Mouse (Mus musculus): ENCODE results near the gene Jpt1. TPM values are rescaled to one million over a fixed set of nuclear protein-coding genes. Genes with fewer than 3 reads are reported as not detected.
A peak's percentile ranks its signal among the peaks of the same experiment; 100 is the strongest.
"Not testable (repeated sequence)": the region's sequence is repeated elsewhere in the genome, so short reads cannot be mapped to it uniquely, and the experiment has no call there.

Gene Jpt1
- polyA plus RNA-seq, 1 experiment from 2014 or later = 435 TPM

GRCm38 (mm10) chr11:115485155-115485554 is 29.0 kb downstream of the Jpt1 start:
- no peak for DNase-seq (ENCODE audit: low spot score)
- H3K4me2 ChIP-seq = no peak overlapping the region
- H3K4me1 ChIP-seq (replicated peaks; ENCODE audit: control insufficient read depth, insufficient read depth, low read length) = peaks cover under 1% of the 10 kb centered on the region; the same call in 1 of the 2 replicates
- H3K27me3 ChIP-seq (replicated peaks; ENCODE audit: control insufficient read depth, insufficient read depth, low read length) = no peaks in the 10 kb centered on the region
- no peaks in the 10 kb centered on the region for H3K9me3 ChIP-seq (ENCODE audit: control insufficient read depth, low read length)
- H3K4me3 ChIP-seq (ENCODE audit: low read depth, low read length) = no peak overlapping the region
- WGBS = 71% methylated on average over 12 of the region's 12 CpGs
- H3K9ac ChIP-seq (ENCODE audit: low read depth, low read length) = no peak overlapping the region
- no peak for ATAC-seq (replicated peaks; ENCODE audit: low FRiP score)
- no peak overlapping the region for H3K27ac ChIP-seq (ENCODE audit: low read depth, low read length)
- peaks cover 7% of the 10 kb centered on the region for H3K36me3 ChIP-seq (ENCODE audit: control insufficient read depth, insufficient read depth, low read length)

DNA sequence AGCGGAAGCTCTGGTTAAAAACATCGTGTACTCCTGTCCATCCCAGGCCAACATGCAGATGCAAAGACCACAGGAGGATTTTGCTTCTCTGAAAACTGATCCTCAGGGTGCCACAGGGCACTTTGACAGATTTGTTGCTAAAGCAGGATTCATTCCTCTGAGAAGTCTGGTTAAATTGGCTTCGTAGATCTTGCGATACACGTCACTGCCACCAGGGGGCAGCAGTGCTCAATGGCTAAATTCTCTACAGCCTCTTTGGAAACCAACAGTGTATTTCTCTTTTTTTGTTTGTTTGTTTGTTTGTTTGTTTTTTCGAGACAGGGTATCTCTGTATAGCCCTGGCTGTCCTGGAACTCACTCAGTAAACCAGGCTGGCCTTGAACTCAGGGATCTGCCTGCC is 30.5 kb downstream of the Jpt1 start:
- H3K36me3 ChIP-seq (ENCODE audit: control insufficient read depth, insufficient read depth, low read length) = peaks cover 2% of the 10 kb centered on the region; the same call in 1 of the 2 replicates
- no peak overlapping the region for H3K4me3 ChIP-seq (ENCODE audit: low read depth, low read length)
- no peaks in the 10 kb centered on the region for H3K9me3 ChIP-seq (ENCODE audit: control insufficient read depth, low read length)
- no peak overlapping the region for H3K9ac ChIP-seq (ENCODE audit: low read depth, low read length)
- DNase-seq (ENCODE audit: low spot score) = peak; percentile 73
- H3K4me1 ChIP-seq (replicated peaks; ENCODE audit: control insufficient read depth, insufficient read depth, low read length) = no peaks in the 10 kb centered on the region
- H3K4me2 ChIP-seq = no peak overlapping the region
- ATAC-seq (replicated peaks; ENCODE audit: low FRiP score) = no peak
- no peaks in the 10 kb centered on the region for H3K27me3 ChIP-seq (replicated peaks; ENCODE audit: control insufficient read depth, insufficient read depth, low read length)
- WGBS = 21% methylated on average over 6 of the region's 6 CpGs
- no peak overlapping the region for H3K27ac ChIP-seq (ENCODE audit: low read depth, low read length)

DNA sequence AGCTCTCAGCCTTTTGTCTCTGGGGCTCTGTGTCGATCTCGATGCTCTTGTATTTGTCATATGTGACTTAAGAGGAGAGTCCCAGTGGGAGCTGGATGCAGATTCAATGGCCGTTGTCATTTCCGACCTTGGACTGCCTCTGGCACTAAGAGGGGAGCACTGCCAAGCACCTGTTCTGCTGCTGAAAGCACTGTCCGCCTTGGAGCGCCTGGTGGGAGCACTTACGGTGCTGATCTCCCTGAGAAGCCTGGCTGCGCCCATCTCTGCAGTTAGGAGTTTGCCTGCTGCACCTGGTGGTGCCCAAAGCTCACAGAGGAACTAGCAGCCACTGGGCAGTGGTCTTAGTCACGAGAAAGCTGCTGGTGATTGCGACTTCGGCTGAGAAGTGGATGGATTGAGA is 30.9 kb downstream of the Jpt1 start:
- Histone ChIP-seq H3K36me3 (ENCODE audit: control insufficient read depth, insufficient read depth, low read length) (no peaks in the 10 kb centered on the region; the same call in 1 of the 2 replicates), H3K9ac (ENCODE audit: low read depth, low read length) (no peak overlapping the region), H3K4me3 (ENCODE audit: low read depth, low read length) (no peak overlapping the region), H3K27ac (ENCODE audit: low read depth, low read length) (no peak overlapping the region), H3K9me3 (ENCODE audit: control insufficient read depth, low read length) (no peaks in the 10 kb centered on the region), H3K27me3 (replicated peaks; ENCODE audit: control insufficient read depth, insufficient read depth, low read length) (no peaks in the 10 kb centered on the region), H3K4me2 (no peak overlapping the region), H3K4me1 (replicated peaks; ENCODE audit: control insufficient read depth, insufficient read depth, low read length) (no peaks in the 10 kb centered on the region)
- DNase-seq (ENCODE audit: low spot score) (no peak), ATAC-seq (replicated peaks; ENCODE audit: low FRiP score) (no peak)
- WGBS = 74% methylated on average over 11 of the region's 11 CpGs

GRCm38 (mm10) chr11:115481553-115482259 is 32.5 kb downstream of the Jpt1 start:
- no peak overlapping the region for H3K9ac ChIP-seq (ENCODE audit: low read depth, low read length)

GRCm38 (mm10) chr11:115478296-115478938 is 35.8 kb downstream of the Jpt1 start:
- Histone ChIP-seq H3K9me3 (ENCODE audit: control insufficient read depth, low read length) (no peaks in the 10 kb centered on the region), H3K27ac (ENCODE audit: low read depth, low read length) (no peak overlapping the region), H3K27me3 (replicated peaks; ENCODE audit: control insufficient read depth, insufficient read depth, low read length) (no peaks in the 10 kb centered on the region), H3K4me2 (no peak overlapping the region), H3K36me3 (ENCODE audit: control insufficient read depth, insufficient read depth, low read length) (no peaks in the 10 kb centered on the region), H3K9ac (ENCODE audit: low read depth, low read length) (no peak overlapping the region), H3K4me3 (ENCODE audit: low read depth, low read length) (no peak overlapping the region), H3K4me1 (replicated peaks; ENCODE audit: control insufficient read depth, insufficient read depth, low read length) (peaks cover 15% of the 10 kb centered on the region)
- WGBS = 79% methylated on average over 9 of the region's 9 CpGs
- ATAC-seq (replicated peaks; ENCODE audit: low FRiP score) = no peak
- no peak for DNase-seq (ENCODE audit: low spot score)

More at GRCm38 (mm10) chr11:115481553-115482259, 32.5 kb downstream of the Jpt1 start:
- H3K4me3 ChIP-seq (ENCODE audit: low read depth, low read length) = no peak overlapping the region
- no peaks in the 10 kb centered on the region for H3K9me3 ChIP-seq (ENCODE audit: control insufficient read depth, low read length)
- no peak for DNase-seq (ENCODE audit: low spot score)
- no peaks in the 10 kb centered on the region for H3K27me3 ChIP-seq (replicated peaks; ENCODE audit: control insufficient read depth, insufficient read depth, low read length)
- H3K27ac ChIP-seq (ENCODE audit: low read depth, low read length) = no peak overlapping the region
- WGBS = 76% methylated on average over 6 of the region's 6 CpGs
- H3K4me1 ChIP-seq (replicated peaks; ENCODE audit: control insufficient read depth, insufficient read depth, low read length) = peaks cover 3% of the 10 kb centered on the region
- ATAC-seq (replicated peaks; ENCODE audit: low FRiP score) = no peak
- no peaks in the 10 kb centered on the region; the same call in 1 of the 2 replicates for H3K36me3 ChIP-seq (ENCODE audit: control insufficient read depth, insufficient read depth, low read length)
- H3K4me2 ChIP-seq = no peak overlapping the region

GRCm38 (mm10) chr11:115477388-115477787 is 36.8 kb downstream of the Jpt1 start:
- ATAC-seq (replicated peaks; ENCODE audit: low FRiP score); H3K9me3 ChIP-seq (ENCODE audit: control insufficient read depth, low read length); H3K27ac ChIP-seq (ENCODE audit: low read depth, low read length); DNase-seq (ENCODE audit: low spot score); H3K36me3 ChIP-seq (ENCODE audit: control insufficient read depth, insufficient read depth, low read length); H3K9ac ChIP-seq (ENCODE audit: low read depth, low read length); H3K27me3 ChIP-seq (replicated peaks; ENCODE audit: control insufficient read depth, insufficient read depth, low read length): not testable (repeated sequence)
- 64% methylated on average over 7 of the region's 7 CpGs for WGBS
- Histone ChIP-seq H3K4me1 (replicated peaks; ENCODE audit: control insufficient read depth, insufficient read depth, low read length) (peaks cover 15% of the 10 kb centered on the region), H3K4me3 (ENCODE audit: low read depth, low read length) (peak overlapping the region; percentile 1; the same call in 1 of the 2 replicates), H3K4me2 (peak overlapping the region; percentile 75; the same call in 1 of the 2 replicates)

DNA sequence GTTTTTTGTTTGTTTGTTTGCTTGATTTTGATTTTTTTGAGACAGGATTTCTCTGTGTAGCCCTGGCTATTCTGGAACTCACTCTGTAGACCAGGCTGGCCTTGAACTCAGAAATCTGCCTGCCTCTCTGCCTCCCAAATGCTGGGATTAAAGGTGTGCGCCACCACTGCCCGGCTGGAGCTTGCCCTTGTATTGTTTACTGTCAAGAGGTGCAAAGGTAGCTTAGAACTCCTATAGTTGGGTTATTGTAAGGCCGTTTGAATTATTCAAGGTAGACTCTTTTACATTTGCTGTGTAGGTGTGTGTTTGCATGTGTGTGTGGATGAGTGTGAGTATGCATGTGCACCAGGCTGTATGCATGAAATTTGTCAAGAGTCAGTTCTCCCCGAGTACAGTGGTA is 37.6 kb downstream of the Jpt1 start:
- Histone ChIP-seq H3K4me1 (replicated peaks; ENCODE audit: control insufficient read depth, insufficient read depth, low read length) (peaks cover 15% of the 10 kb centered on the region), H3K4me3 (ENCODE audit: low read depth, low read length) (peak overlapping the region; percentile 88), H3K9ac (ENCODE audit: low read depth, low read length) (0 out of 2 replicates have a peak overlapping the region, but pooled peaks have one; percentile 12), H3K4me2 (peak overlapping the region; percentile 75)
- not testable (repeated sequence) for H3K27me3 ChIP-seq (replicated peaks; ENCODE audit: control insufficient read depth, insufficient read depth, low read length); DNase-seq (ENCODE audit: low spot score); H3K27ac ChIP-seq (ENCODE audit: low read depth, low read length); H3K9me3 ChIP-seq (ENCODE audit: control insufficient read depth, low read length); ATAC-seq (replicated peaks; ENCODE audit: low FRiP score); H3K36me3 ChIP-seq (ENCODE audit: control insufficient read depth, insufficient read depth, low read length)
- 77% methylated on average over 4 of the region's 4 CpGs for WGBS

- ATAC-seq (replicated peaks; ENCODE audit: low FRiP score) (peak; percentile 40), DNase-seq (ENCODE audit: low spot score) (no peak)
- Histone ChIP-seq H3K27ac (ENCODE audit: low read depth, low read length) (peak overlapping the region; percentile 1), H3K36me3 (ENCODE audit: control insufficient read depth, insufficient read depth, low read length) (no peaks in the 10 kb centered on the region), H3K9ac (ENCODE audit: low read depth, low read length) (peak overlapping the region; percentile 84), H3K27me3 (replicated peaks; ENCODE audit: control insufficient read depth, insufficient read depth, low read length) (no peaks in the 10 kb centered on the region), H3K4me3 (ENCODE audit: low read depth, low read length) (peak overlapping the region; percentile 88), H3K4me2 (peak overlapping the region; percentile 75), H3K4me1 (replicated peaks; ENCODE audit: control insufficient read depth, insufficient read depth, low read length) (peaks cover 15% of the 10 kb centered on the region), H3K9me3 (ENCODE audit: control insufficient read depth, low read length) (no peaks in the 10 kb centered on the region)
- WGBS = 3% methylated on average over 28 of the region's 28 CpGs
Measured at GRCm38 (mm10) chr11:115475758-115476237, 38.4 kb downstream of the Jpt1 start.
